Mouse (Mus musculus) olfactory bulb, adult 2 months (tissue): ENCODE measurements around the gene Il22ra1.

Experiments used
- CTCF ChIP-seq: fragments of 200-500 bp; IDR thresholded peaks from 2 replicates; pipeline ENCODE4 v1.5.1; 2012; ENCODE audit warnings: low read depth, mild to moderate bottlenecking, low read length, moderate library complexity; ENCODE audit not compliant: insufficient read depth
- POLR2A ChIP-seq: fragments of 200-500 bp; IDR thresholded peaks from 2 replicates; pipeline ENCODE4 v1.6.1; 2012; ENCODE audit warnings: mild to moderate bottlenecking, low read depth, low read length, moderate library complexity; ENCODE audit not compliant: insufficient read depth

DNA sequence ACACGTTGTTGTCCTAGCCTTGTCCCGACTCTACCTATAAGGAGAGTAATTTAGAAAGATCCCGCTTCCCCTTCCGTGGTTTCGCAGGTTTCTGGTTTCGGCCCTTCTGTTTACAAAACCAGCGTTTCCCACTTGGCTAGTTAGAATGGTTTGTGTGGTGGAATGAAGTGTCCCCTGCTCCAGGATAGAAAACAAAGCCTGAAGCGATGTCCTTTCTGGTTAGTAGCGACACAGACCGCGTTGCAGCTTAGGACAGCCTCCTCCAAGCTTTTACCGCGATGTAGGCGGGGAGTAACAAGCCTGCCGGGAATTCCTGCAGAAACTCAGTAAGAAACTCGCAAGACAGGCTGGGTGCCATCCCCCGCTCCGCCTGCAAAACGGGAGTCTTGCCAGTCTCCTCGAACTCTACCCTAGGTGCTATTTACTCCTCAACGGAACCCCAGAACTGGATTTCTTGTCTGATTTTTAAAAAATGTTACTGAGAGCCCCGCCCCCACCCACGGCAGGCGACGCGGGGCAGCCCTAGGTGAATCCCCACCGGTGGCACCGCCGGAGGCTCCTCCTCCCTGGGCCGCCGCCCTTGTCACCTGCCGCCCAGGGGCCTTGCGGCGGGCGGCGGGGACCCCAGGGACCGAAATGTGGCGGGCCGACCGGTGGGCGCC lies 41.9 kb upstream of the Il22ra1 start, which contains the start of gene Ifnlr1:
- TF ChIP-seq CTCF: no peak
- no peak for TF ChIP-seq POLR2A
